ENCODE assay signal across 21 mouse cellular contexts in the genomic region with DNA sequence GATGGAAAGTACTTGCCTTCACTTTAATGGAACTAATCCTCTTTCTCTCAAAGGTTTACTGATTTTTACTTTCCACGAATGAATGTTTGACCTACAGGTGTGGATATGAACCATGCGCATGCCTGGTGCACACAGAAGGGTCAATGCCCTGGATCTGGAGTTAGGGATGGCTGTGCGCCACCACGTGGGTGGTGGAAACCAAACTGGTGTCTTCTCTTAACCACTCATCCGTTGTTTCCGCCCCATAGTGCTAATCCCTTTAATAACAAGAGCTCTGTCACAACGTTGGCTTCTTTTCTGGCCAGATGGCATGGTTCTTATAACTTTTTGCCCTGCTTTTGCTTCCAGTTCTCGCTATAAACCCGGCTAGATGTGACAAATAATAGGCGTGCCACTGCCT. TPM values are rescaled to one million over a fixed set of nuclear protein-coding genes. Genes with fewer than 3 reads are reported as not detected.
DNase-seq lines count a peak whose midpoint lies in the region; ATAC-seq and TF ChIP-seq lines count a peak whose summit lies in the region.
"Had no signal": no experiment of that assay in that cellular context is flagged by ENCODE, and none has a peak within 500 bp of the region (broad histone marks: within the 10 kb centered on the region; RNA-seq: fewer than 3 reads in every experiment).

No protein-coding gene starts in this region.

- H3K27me3 ChIP-seq in kidney, embryonic 15.5 days, result no peaks in the 10 kb centered on the region
- H3K27me3 ChIP-seq in CH12.LX (replicated peaks), result no peaks in the 10 kb centered on the region
- H3K27me3 ChIP-seq: embryonic facial prominence, embryonic 13.5 days; forebrain, embryonic 13.5 days; hindbrain, embryonic 12.5 days had no signal

- H3K4me3 ChIP-seq in kidney, embryonic 15.5 days (replicated peaks), result no peak overlapping the region
- H3K4me3 ChIP-seq in CH12.LX (replicated peaks in 1 of 3; ENCODE audit: low read depth in 2 of 3, low read length in 2 of 3, poor library complexity in 1 of 3), result no peak overlapping the region
- H3K4me3 ChIP-seq: embryonic facial prominence, embryonic 13.5 days; forebrain, embryonic 13.5 days; heart, embryonic 10.5 days; hindbrain, embryonic 12.5 days had no signal

- no peaks in the 10 kb centered on the region for H3K9me3 ChIP-seq in kidney, embryonic 15.5 days (replicated peaks)
- no peaks in the 10 kb centered on the region for H3K9me3 ChIP-seq in CH12.LX (replicated peaks; ENCODE audit: low read length)
- H3K9me3 ChIP-seq: embryonic facial prominence, embryonic 13.5 days; forebrain, embryonic 13.5 days; heart, embryonic 10.5 days; hindbrain, embryonic 12.5 days had no signal

- peak; percentile 72 for DNase-seq in kidney, adult 9 months
- DNase-seq in CH12.LX (ENCODE audit: extremely low read depth), result no peak
- peak; percentile 26 for DNase-seq in ES-CJ7 (ENCODE audit: low read depth, low spot score)
- DNase-seq in fat pad, adult 2 months (ENCODE audit: extremely low read depth, low read depth, low spot score), result peak; percentile 81
- DNase-seq in cerebellum, postnatal 25 days, result no peak
- no peak for DNase-seq in thymus, postnatal 0 days (ENCODE audit: low spot score)
- DNase-seq: adrenal gland, postnatal 10 days; cerebellum, adult 11-12 months; cerebellum, adult 9-10 months; cerebellum, postnatal 36 days; forebrain, postnatal 0 days; gastrocnemius, postnatal 14 days; heart, postnatal 10 days; heart, postnatal 4 days had no signal

- 0 out of 2 replicates have a peak, but pooled peaks cover 2% of the 10 kb centered on the region for H3K4me1 ChIP-seq in kidney, embryonic 15.5 days
- H3K4me1 ChIP-seq in CH12.LX (ENCODE audit: control insufficient read depth in 1 of 2, insufficient read depth in 2 of 2), result no peaks in the 10 kb centered on the region
- H3K4me1 ChIP-seq: embryonic facial prominence, embryonic 13.5 days; forebrain, embryonic 13.5 days; heart, embryonic 10.5 days; hindbrain, embryonic 12.5 days had no signal

- H3K9ac ChIP-seq in kidney, embryonic 15.5 days, result no peak overlapping the region
- no peak overlapping the region for H3K9ac ChIP-seq in CH12.LX (ENCODE audit: insufficient read depth, low read depth)
- H3K9ac ChIP-seq: embryonic facial prominence, embryonic 13.5 days; forebrain, embryonic 13.5 days; forebrain, postnatal 0 days; hindbrain, embryonic 12.5 days had no signal

- no peak for ATAC-seq in kidney, embryonic 15.5 days (replicated peaks; ENCODE audit: low FRiP score)
- ATAC-seq: forebrain, embryonic 13.5 days; forebrain, postnatal 0 days; hindbrain, embryonic 16.5 days; inflammation-experienced regulatory T-cells, adult 6 months had no signal

- H3K36me3 ChIP-seq in kidney, embryonic 15.5 days, result no peaks in the 10 kb centered on the region
- no peaks in the 10 kb centered on the region for H3K36me3 ChIP-seq in CH12.LX (replicated peaks in 1 of 2; ENCODE audit: control insufficient read depth in 1 of 2, insufficient read depth in 1 of 2, low read length in 1 of 2)
- H3K36me3 ChIP-seq: embryonic facial prominence, embryonic 13.5 days; heart, embryonic 10.5 days; hindbrain, embryonic 12.5 days had no signal

- TF ChIP-seq CTCF in CH12.LX (conservative IDR thresholded peaks at IDR 0.05 in 1 of 2, IDR thresholded peaks at IDR 0.05 in 1 of 2; ENCODE audit: low read depth in 2 of 2, low read length in 2 of 2), result peak in 1 of 2 experiments; percentile 29; a peak in 1 of 4 replicates

- no peaks in the 10 kb centered on the region for H3K79me2 ChIP-seq in CH12.LX (replicated peaks; ENCODE audit: control insufficient read depth, extremely low read depth, insufficient read depth, poor library complexity, severe bottlenecking)

- in situ Hi-C loops in CH12.LX (cut with MboI; ENCODE audit: low pct_ligation_motif_present, low pct_unique_long_range_greater_than_20kb, low sequenced_read_pairs), result no loop called here

- no peak overlapping the region for H3K27ac ChIP-seq in kidney, embryonic 15.5 days
- no peak overlapping the region for H3K27ac ChIP-seq in CH12.LX (ENCODE audit: insufficient read depth, low read depth)
- H3K27ac ChIP-seq: embryonic facial prominence, embryonic 13.5 days; forebrain, embryonic 13.5 days; heart, embryonic 10.5 days; hindbrain, embryonic 12.5 days had no signal

- no peak overlapping the region for H3K4me2 ChIP-seq in kidney, embryonic 15.5 days
- H3K4me2 ChIP-seq in CH12.LX (ENCODE audit: insufficient read depth, low read depth, poor library complexity, severe bottlenecking), result no peak overlapping the region
- H3K4me2 ChIP-seq: embryonic facial prominence, embryonic 13.5 days; forebrain, embryonic 13.5 days; hindbrain, embryonic 12.5 days had no signal

- no peak; the same call in none of the 2 replicates for TF ChIP-seq RAD21 in CH12.LX (IDR thresholded peaks at IDR 0.05; ENCODE audit: low read depth, low read length)

- dilution Hi-C loops in CH12.LX (cut with MboI; ENCODE audit: extremely low pct_ligation_motif_present, extremely low pct_unique_long_range_greater_than_20kb, low sequenced_read_pairs), result no loop called here

- TF ChIP-seq POLR2A in CH12.LX (IDR thresholded peaks at IDR 0.05; ENCODE audit: low read depth, low read length), result no peak

- WGBS in kidney, embryonic 15.5 days, result 86% methylated on average over 10 of the region's 10 CpGs

- no peak for TF ChIP-seq EP300 in CH12.LX (IDR thresholded peaks at IDR 0.05; ENCODE audit: low read length)

TF ChIP-seq in CH12.LX, 34 proteins besides CTCF, POLR2A, EP300 and RAD21:
- TF ChIP-seq BHLHE40 (IDR thresholded peaks at IDR 0.05; ENCODE audit: low read depth, low read length) (no peak), TCF12 (IDR thresholded peaks at IDR 0.05; ENCODE audit: low read depth, low read length) (no peak), PAX5 (IDR thresholded peaks at IDR 0.05; ENCODE audit: low read length) (no peak), RCOR1 (conservative IDR thresholded peaks at IDR 0.05; ENCODE audit: low read depth, low read length) (no peak), UBTF (IDR thresholded peaks at IDR 0.05; ENCODE audit: low read depth, low read length) (no peak), SMC3 (IDR thresholded peaks at IDR 0.05; ENCODE audit: low read depth, low read length) (peak; percentile 28; the same call in 1 of the 2 replicates), CHD1 (IDR thresholded peaks at IDR 0.05; ENCODE audit: low read depth, low read length) (no peak), NRF1 (IDR thresholded peaks at IDR 0.05; ENCODE audit: low read depth, low read length) (peak; percentile 63), MAX (IDR thresholded peaks at IDR 0.05; ENCODE audit: low read length) (no peak), ZKSCAN1 (IDR thresholded peaks at IDR 0.05; ENCODE audit: borderline replicate concordance, low read depth, low read length) (no peak)

RNA-seq across cellular contexts. Expression of a gene that starts 51.2 kb away (rescaled TPM):
- 5.5 and 6.0 TPM in 2 replicates for polyA plus RNA-seq in kidney, embryonic 15.5 days (2015; fragmentation: Nextera tagmentation; extraction: Ambion mirVana)
- 0.42 and 0.55 TPM in 2 replicates for total RNA-seq in CH12.LX (2012; rRNA removed)
- total RNA-seq in CH12.LX (2014; rRNA removed), result 0.26 TPM in 2 replicates
- polyA plus RNA-seq in CH12.LX (2012; ENCODE audit: insufficient read length, low read depth), result 0.86 and 0.93 TPM in 2 replicates
- polyA plus RNA-seq in thymus, postnatal 0 days (2015; fragmentation: Nextera tagmentation; extraction: Ambion mirVana), result 1.2 and 1.4 TPM in 2 replicates

RNA-seq across cellular contexts. Expression of a gene that starts 51.4 kb away (rescaled TPM):
- 642 and 672 TPM in 2 replicates for polyA plus RNA-seq in kidney, embryonic 15.5 days (2015; fragmentation: Nextera tagmentation; extraction: Ambion mirVana)
- 163 and 171 TPM in 2 replicates for total RNA-seq in CH12.LX (2012; rRNA removed)
- 246 and 279 TPM in 2 replicates for total RNA-seq in CH12.LX (2014; rRNA removed)
- 280 and 285 TPM in 2 replicates for polyA plus RNA-seq in CH12.LX (2012; ENCODE audit: insufficient read length, low read depth)
- polyA plus RNA-seq in thymus, postnatal 0 days (2015; fragmentation: Nextera tagmentation; extraction: Ambion mirVana), result 587 and 594 TPM in 2 replicates

Comparison
In these comparisons a context has a peak if more than half of its experiments do, and no peak if none do; other contexts are left out.
1. DNase-seq: peak in kidney, adult 9 months (single experiment), ES-CJ7 (single experiment) and fat pad, adult 2 months (single experiment); none in CH12.LX (single experiment), cerebellum, postnatal 25 days (0 of 2) and thymus, postnatal 0 days (single experiment).